Mouse (Mus musculus) stomach, embryonic 15.5 days (tissue): ENCODE data around the gene Pabpn1l. TPM values are rescaled to one million over a fixed set of nuclear protein-coding genes. Genes with fewer than 3 reads are reported as not detected.
A peak's percentile ranks its signal among the peaks of the same experiment; 100 is the strongest.

ENCODE experiments used
- ATAC-seq: fragments of 200-750 bp; cut with Nextera tagmentation; 2 replicates; pipeline ENCODE4 v1.8.0; 2017; ENCODE audit warnings: low read depth, moderate number of reproducible peaks, moderate TSS enrichment; ENCODE audit not compliant: insufficient read depth, low FRiP score
- H3K27ac ChIP-seq: fragments of 300-500 bp; sonication (generic); 2 replicates; pipeline ENCODE4 v1.5.1; 2015; ENCODE audit warnings: mild to moderate bottlenecking, inconsistent platforms
- H3K27me3 ChIP-seq: fragments of 300-500 bp; sonication (generic); replicated peaks from 2 replicates; pipeline ENCODE4 v1.6.1; 2015; ENCODE audit warnings: inconsistent platforms
- H3K36me3 ChIP-seq: fragments of 300-500 bp; sonication (generic); 2 replicates; pipeline ENCODE4 v1.6.1; 2015; ENCODE audit warnings: inconsistent platforms
- H3K4me1 ChIP-seq: fragments of 300-500 bp; sonication (generic); 2 replicates; pipeline ENCODE4 v1.6.1; 2015; ENCODE audit warnings: inconsistent platforms
- H3K4me2 ChIP-seq: fragments of 300-500 bp; sonication (generic); 2 replicates; pipeline ENCODE4 v1.6.1; 2015; ENCODE audit warnings: mild to moderate bottlenecking, inconsistent platforms
- H3K4me3 ChIP-seq: fragments of 300-500 bp; sonication (generic); replicated peaks from 2 replicates; pipeline ENCODE4 v1.5.1; 2015; ENCODE audit warnings: inconsistent platforms
- H3K9ac ChIP-seq: fragments of 300-500 bp; sonication (generic); 2 replicates; pipeline ENCODE4 v1.6.1; 2015; ENCODE audit warnings: inconsistent platforms
- H3K9me3 ChIP-seq: fragments of 300-500 bp; sonication (generic); 2 replicates; pipeline ENCODE4 v1.6.1; 2016; ENCODE audit warnings: inconsistent platforms
- WGBS: fragments of 180-500 bp; shearing (Covaris S2); methylation state at CpG from one replicate; pipeline ENCODE4 v1.1.7; 2015; 5-methylcytosine and 5-hydroxymethylcytosine counted together
- polyA plus RNA-seq: library from polyadenylated mRNA; unstranded; fragments of >200 nt; fragmentation: Nextera tagmentation; extraction: Ambion mirVana; gene quantifications from 2 replicates; pipeline ENCODE4 v1.2.1, GENCODE M21; 2015

The Pabpn1l gene
- polyA plus RNA-seq, 1 experiment from 2014 or later, result not detected

- no peaks in the 10 kb centered on the region for H3K9me3 ChIP-seq
- H3K4me3 ChIP-seq, result no peak overlapping the region
- peaks cover 52% of the 10 kb centered on the region for H3K4me1 ChIP-seq
- no peak overlapping the region for H3K4me2 ChIP-seq
- no peak for ATAC-seq
- no peaks in the 10 kb centered on the region for H3K36me3 ChIP-seq
- H3K27ac ChIP-seq, result no peak overlapping the region
- WGBS, result 70% methylated on average over 2 of the region's 2 CpGs
- no peaks in the 10 kb centered on the region for H3K27me3 ChIP-seq
- no peak overlapping the region for H3K9ac ChIP-seq
These were observed 39.4 kb upstream of the Pabpn1l start for GRCm38 (mm10) chr8:122661894-122662293.

GRCm38 (mm10) chr8:122661138-122661537 lies 38.6 kb upstream of the Pabpn1l start:
- no peaks in the 10 kb centered on the region for H3K36me3 ChIP-seq
- no peaks in the 10 kb centered on the region for H3K9me3 ChIP-seq
- H3K27me3 ChIP-seq, result no peaks in the 10 kb centered on the region
- no peak overlapping the region for H3K9ac ChIP-seq
- no peak overlapping the region for H3K4me3 ChIP-seq
- peak; percentile 42; the same call in 1 of the 2 replicates for ATAC-seq
- H3K27ac ChIP-seq, result peak overlapping the region; percentile 65; the same call in 1 of the 2 replicates
- H3K4me2 ChIP-seq, result no peak overlapping the region
- WGBS, result 29% methylated on average over 7 of the region's 7 CpGs
- peaks cover 47% of the 10 kb centered on the region for H3K4me1 ChIP-seq

GRCm38 (mm10) chr8:122660022-122660421 lies 37.5 kb upstream of the Pabpn1l start:
- ATAC-seq, result no peak
- 72% methylated on average over 2 of the region's 2 CpGs for WGBS
- H3K27ac ChIP-seq, result no peak overlapping the region

GRCm38 (mm10) chr8:122658807-122659160 lies 36.2 kb upstream of the Pabpn1l start:
- 67% methylated on average over 9 of the region's 9 CpGs for WGBS
- Histone ChIP-seq H3K4me1 (peaks cover 52% of the 10 kb centered on the region), H3K4me2 (no peak overlapping the region), H3K4me3 (no peak overlapping the region), H3K9me3 (no peaks in the 10 kb centered on the region), H3K36me3 (no peaks in the 10 kb centered on the region), H3K9ac (no peak overlapping the region), H3K27ac (no peak overlapping the region), H3K27me3 (no peaks in the 10 kb centered on the region)
- no peak for ATAC-seq

More at GRCm38 (mm10) chr8:122660022-122660421, 37.5 kb upstream of the Pabpn1l start:
- no peaks in the 10 kb centered on the region for H3K36me3 ChIP-seq
- H3K4me1 ChIP-seq, result peaks cover 48% of the 10 kb centered on the region
- no peak overlapping the region for H3K4me3 ChIP-seq
- H3K27me3 ChIP-seq, result no peaks in the 10 kb centered on the region
- H3K4me2 ChIP-seq, result no peak overlapping the region
- no peaks in the 10 kb centered on the region for H3K9me3 ChIP-seq
- no peak overlapping the region for H3K9ac ChIP-seq

DNA sequence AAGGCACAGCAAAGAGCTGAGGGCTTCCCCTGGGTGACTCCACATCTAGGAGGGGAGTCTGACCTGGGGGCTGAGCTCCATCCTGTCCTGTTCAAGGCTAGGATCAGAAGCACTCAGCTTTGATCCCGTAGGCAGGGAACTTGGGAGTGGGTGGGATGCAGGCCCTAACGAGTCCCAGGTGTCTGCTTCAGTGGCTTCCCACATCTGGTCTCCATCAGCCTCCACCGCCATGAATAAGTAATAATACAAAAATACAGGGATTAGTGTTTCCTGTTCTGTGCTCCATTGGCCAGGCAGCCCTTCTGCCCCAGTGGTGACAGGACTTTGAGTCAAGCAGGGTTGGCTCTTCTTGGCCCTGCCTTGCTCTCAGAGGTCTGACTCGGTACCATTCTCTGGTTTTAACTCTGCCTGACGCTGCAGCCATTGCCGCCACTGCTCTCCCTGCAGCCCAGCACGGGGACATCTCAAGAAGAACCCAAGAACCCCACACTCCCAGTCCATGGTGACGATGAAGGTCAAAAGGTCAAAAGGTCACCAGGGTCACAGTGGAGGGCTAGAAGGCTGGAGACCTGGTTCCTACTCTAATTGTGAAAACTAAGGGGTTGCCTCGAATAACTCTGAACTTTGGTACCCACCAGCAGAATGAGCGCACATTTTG lies 35.7 kb upstream of the Pabpn1l start:
- no peak overlapping the region for H3K4me2 ChIP-seq
- 0 out of 2 replicates have a peak overlapping the region, but pooled peaks have one; percentile 6 for H3K27ac ChIP-seq
- H3K4me1 ChIP-seq, result peaks cover 54% of the 10 kb centered on the region
- 54% methylated on average over 10 of the region's 10 CpGs for WGBS
- H3K4me3 ChIP-seq, result no peak overlapping the region
- ATAC-seq, result no peak
- no peak overlapping the region for H3K9ac ChIP-seq
- H3K36me3 ChIP-seq, result no peaks in the 10 kb centered on the region
- H3K9me3 ChIP-seq, result no peaks in the 10 kb centered on the region
- H3K27me3 ChIP-seq, result no peaks in the 10 kb centered on the region

GRCm38 (mm10) chr8:122656056-122656999 lies 33.8 kb upstream of the Pabpn1l start:
- H3K36me3 ChIP-seq, result no peaks in the 10 kb centered on the region
- no peaks in the 10 kb centered on the region for H3K9me3 ChIP-seq
- no peak overlapping the region for H3K4me2 ChIP-seq
- no peak for ATAC-seq
- WGBS, result 65% methylated on average over 13 of the region's 13 CpGs
- peaks cover 54% of the 10 kb centered on the region for H3K4me1 ChIP-seq
- no peak overlapping the region for H3K9ac ChIP-seq
- H3K27me3 ChIP-seq, result no peaks in the 10 kb centered on the region
- no peak overlapping the region for H3K27ac ChIP-seq
- no peak overlapping the region for H3K4me3 ChIP-seq

DNA sequence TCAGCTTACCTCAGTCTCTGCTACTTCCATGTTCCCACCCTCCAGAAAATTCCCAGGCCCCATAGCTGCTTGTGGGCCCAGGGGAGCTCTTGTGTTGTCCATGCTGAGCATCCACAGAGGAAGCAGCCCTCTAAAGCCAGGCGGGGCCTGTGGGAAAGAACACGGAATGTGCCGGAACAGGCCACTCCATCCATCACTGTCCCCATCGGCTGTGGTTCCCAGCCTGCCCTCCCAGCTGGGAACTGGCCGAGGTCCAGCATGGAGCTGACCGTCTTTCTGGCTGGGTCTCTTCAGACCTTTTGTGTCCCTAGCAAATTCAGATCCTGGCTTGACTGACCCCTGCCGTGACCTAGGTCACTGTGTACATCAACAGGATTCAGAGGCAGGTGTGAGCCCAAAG lies 32.2 kb upstream of the Pabpn1l start:
- Histone ChIP-seq H3K36me3 (no peaks in the 10 kb centered on the region), H3K27ac (no peak overlapping the region), H3K4me1 (peaks cover 47% of the 10 kb centered on the region), H3K9ac (no peak overlapping the region), H3K4me3 (no peak overlapping the region), H3K27me3 (no peaks in the 10 kb centered on the region), H3K4me2 (no peak overlapping the region), H3K9me3 (no peaks in the 10 kb centered on the region)
- ATAC-seq, result peak; percentile 47; the same call in 1 of the 2 replicates
- WGBS, result 18% methylated on average over 7 of the region's 7 CpGs

GRCm38 (mm10) chr8:122652643-122653042 lies 30.1 kb upstream of the Pabpn1l start:
- Histone ChIP-seq H3K4me3 (no peak overlapping the region), H3K27me3 (no peaks in the 10 kb centered on the region), H3K36me3 (no peaks in the 10 kb centered on the region), H3K9ac (no peak overlapping the region), H3K27ac (no peak overlapping the region), H3K9me3 (no peaks in the 10 kb centered on the region), H3K4me2 (no peak overlapping the region), H3K4me1 (peaks cover 32% of the 10 kb centered on the region)
- 57% methylated on average over 6 of the region's 6 CpGs for WGBS
- no peak for ATAC-seq

DNA sequence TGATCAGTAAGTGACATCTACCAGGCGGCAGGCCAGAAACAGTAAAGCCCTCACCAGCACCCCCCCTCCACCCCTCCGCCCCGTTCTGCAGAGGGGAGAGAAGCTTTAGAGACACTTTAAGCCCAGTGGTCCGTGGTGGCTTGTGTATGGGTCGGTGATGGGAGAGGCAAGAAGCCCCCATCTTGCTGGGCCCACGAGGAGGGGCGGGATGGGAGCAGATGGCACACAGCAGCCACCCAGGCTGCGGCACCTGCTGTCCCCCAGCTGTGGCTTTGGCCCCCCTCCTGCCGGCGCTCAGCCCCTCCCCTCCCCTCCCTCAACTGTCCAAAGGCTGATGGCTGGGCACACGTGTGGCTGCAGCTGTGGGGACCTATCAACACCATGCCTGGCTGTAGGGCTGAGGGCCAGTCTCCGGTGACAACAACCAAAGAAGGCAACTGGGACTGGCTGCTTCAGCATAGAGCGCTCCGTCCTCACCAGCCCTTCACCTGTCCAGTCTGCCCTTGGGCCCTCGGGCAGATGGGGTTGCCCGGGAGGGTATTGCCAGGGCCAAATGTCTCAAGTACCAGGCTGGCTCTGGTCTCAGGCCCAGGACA lies 28.9 kb upstream of the Pabpn1l start:
- Histone ChIP-seq H3K9me3 (no peaks in the 10 kb centered on the region), H3K27me3 (no peaks in the 10 kb centered on the region), H3K4me3 (no peak overlapping the region), H3K9ac (no peak overlapping the region), H3K27ac (no peak overlapping the region), H3K4me2 (no peak overlapping the region), H3K4me1 (peaks cover 32% of the 10 kb centered on the region), H3K36me3 (no peaks in the 10 kb centered on the region)
- 75% methylated on average over 16 of the region's 16 CpGs for WGBS
- no peak for ATAC-seq

DNA sequence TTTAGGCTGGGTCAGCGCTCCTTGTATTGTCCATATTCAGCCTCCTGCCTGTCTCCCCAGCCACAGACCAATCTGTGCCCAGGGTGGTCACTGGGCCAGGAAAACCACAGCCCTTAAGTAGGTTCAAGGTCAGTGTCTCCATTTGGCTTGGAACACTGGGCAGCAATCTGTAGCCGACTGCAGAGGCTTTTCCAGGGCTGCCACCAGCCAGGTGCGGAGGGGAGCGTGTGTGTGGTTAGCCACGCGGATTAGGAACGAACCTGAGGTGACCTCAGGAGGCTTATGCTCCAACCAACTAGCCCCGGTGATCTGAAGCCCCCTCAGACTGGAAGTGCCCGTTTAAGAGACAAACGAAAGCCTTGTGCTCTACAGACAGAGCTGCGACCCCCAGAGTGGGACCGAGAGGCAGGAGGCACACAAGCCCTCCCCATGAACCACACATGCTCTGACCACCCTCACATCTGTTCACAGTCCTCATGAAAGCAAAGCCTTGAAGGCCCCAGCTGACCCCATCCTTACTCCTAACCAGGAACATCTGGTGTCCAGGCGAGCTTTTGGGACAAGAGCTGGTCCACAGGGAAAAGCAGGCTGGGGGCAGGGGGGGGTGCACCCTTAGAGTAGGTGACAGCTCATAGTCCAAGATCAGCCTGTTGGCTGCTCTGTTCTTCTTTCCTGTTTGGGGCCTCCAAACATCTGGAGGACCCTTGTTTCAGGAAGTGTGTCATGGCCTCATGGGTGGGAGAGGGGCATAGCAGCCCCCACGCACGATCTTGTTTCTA lies 25.8 kb upstream of the Pabpn1l start:
- 62% methylated on average over 15 of the region's 15 CpGs for WGBS
- Histone ChIP-seq H3K36me3 (no peaks in the 10 kb centered on the region), H3K9ac (no peak overlapping the region)

DNA sequence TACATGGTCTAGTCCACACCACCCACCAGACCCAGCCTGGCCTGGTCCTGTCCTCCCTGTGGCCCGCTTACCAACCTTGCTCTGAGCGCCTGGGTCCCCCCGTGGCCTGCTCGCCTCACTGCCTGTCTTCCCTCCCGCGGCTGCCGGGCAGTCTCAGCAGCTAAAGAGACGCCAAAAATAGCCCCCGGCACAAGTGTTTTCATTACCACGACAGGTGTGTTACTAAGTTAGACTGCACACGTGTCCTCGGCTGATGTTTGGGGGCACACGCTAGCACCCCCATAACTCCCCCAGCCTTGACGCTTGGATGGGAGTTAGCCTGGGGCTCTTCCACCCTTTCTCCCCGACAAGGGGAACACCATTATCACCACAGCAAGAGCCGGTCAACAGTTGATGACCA lies 23.8 kb upstream of the Pabpn1l start:
- H3K36me3 ChIP-seq, result no peaks in the 10 kb centered on the region
- WGBS, result 88% methylated on average over 16 of the region's 16 CpGs
- no peak for ATAC-seq
- no peak overlapping the region for H3K4me3 ChIP-seq
- H3K4me2 ChIP-seq, result no peak overlapping the region
- no peaks in the 10 kb centered on the region for H3K27me3 ChIP-seq
- H3K27ac ChIP-seq, result no peak overlapping the region
- peaks cover 9% of the 10 kb centered on the region; the same call in 1 of the 2 replicates for H3K4me1 ChIP-seq
- no peaks in the 10 kb centered on the region for H3K9me3 ChIP-seq
- H3K9ac ChIP-seq, result no peak overlapping the region

More for the DNA sequence above, 25.8 kb upstream of the Pabpn1l start:
- no peak overlapping the region for H3K27ac ChIP-seq
- H3K4me2 ChIP-seq, result no peak overlapping the region
- H3K9me3 ChIP-seq, result no peaks in the 10 kb centered on the region
- no peak for ATAC-seq
- H3K27me3 ChIP-seq, result no peaks in the 10 kb centered on the region
- H3K4me1 ChIP-seq, result peaks cover 10% of the 10 kb centered on the region
- no peak overlapping the region for H3K4me3 ChIP-seq
